Mouse (Mus musculus): ENCODE measurements around the gene Wasf2. TPM values are rescaled to one million over a fixed set of nuclear protein-coding genes. Genes with fewer than 3 reads are reported as not detected.

Gene Wasf2
- polyA plus RNA-seq, 1 experiment: 62.0 TPM

- Histone ChIP-seq H3ac (ENCODE audit: control insufficient read depth, insufficient read length) (no peak overlapping the region), H3K4me2 (ENCODE audit: low read depth) (no peak overlapping the region), H3K4me3 (no peak overlapping the region), H3K36me3 (ENCODE audit: control insufficient read depth, insufficient read depth) (no peaks in the 10 kb centered on the region), H3K27me3 (ENCODE audit: control insufficient read depth, insufficient read depth, insufficient read length) (no peaks in the 10 kb centered on the region), H3K79me2 (ENCODE audit: control insufficient read depth, insufficient read depth) (no peaks in the 10 kb centered on the region)
- TF ChIP-seq E2F4 (IDR thresholded peaks at IDR 0.05; ENCODE audit: insufficient read depth): no peak
- TF ChIP-seq SRF (IDR thresholded peaks at IDR 0.05; ENCODE audit: control insufficient read depth, insufficient read length, low read depth): no peak
- TF ChIP-seq TCF12 (IDR thresholded peaks at IDR 0.05; ENCODE audit: insufficient read depth, poor library complexity, severe bottlenecking): no peak
- TF ChIP-seq CEBPB (IDR thresholded peaks at IDR 0.05; ENCODE audit: insufficient read depth, poor library complexity, severe bottlenecking): no peak
- TF ChIP-seq USF1 (IDR thresholded peaks at IDR 0.05; ENCODE audit: low read depth): no peak
- TF ChIP-seq MYOG (IDR thresholded peaks at IDR 0.05; ENCODE audit: control insufficient read depth in 1 of 3, insufficient read depth in 1 of 3, insufficient read length in 2 of 3, low read depth in 2 of 3): no peak
- no peak for TF ChIP-seq TCF3 (IDR thresholded peaks at IDR 0.05; ENCODE audit: insufficient read length, low read depth)
- TF ChIP-seq POLR2A (IDR thresholded peaks at IDR 0.05; ENCODE audit: insufficient read length, low read depth): no peak
- TF ChIP-seq MYOD1 (IDR thresholded peaks at IDR 0.05; ENCODE audit: control insufficient read depth in 1 of 3, insufficient read length in 2 of 3, low read depth in 2 of 3): no peak
- no peak for TF ChIP-seq POLR2AphosphoS2 (IDR thresholded peaks at IDR 0.05; ENCODE audit: insufficient read length, low read depth)
- TF ChIP-seq REST (IDR thresholded peaks at IDR 0.05; ENCODE audit: insufficient read depth, insufficient read length): no peak
- TF ChIP-seq MAX (IDR thresholded peaks at IDR 0.05; ENCODE audit: low read depth): no peak
Measured at GRCm38 (mm10) chr4:133233285-133233976, 103.1 kb downstream of the Wasf2 start.

- no peak for TF ChIP-seq E2F4 (IDR thresholded peaks at IDR 0.05; ENCODE audit: insufficient read depth)
- no peak for TF ChIP-seq MYOG (IDR thresholded peaks at IDR 0.05; ENCODE audit: control insufficient read depth in 1 of 3, insufficient read depth in 1 of 3, insufficient read length in 2 of 3, low read depth in 2 of 3)
- no peak for TF ChIP-seq USF1 (IDR thresholded peaks at IDR 0.05; ENCODE audit: low read depth)
- no peak for TF ChIP-seq TCF12 (IDR thresholded peaks at IDR 0.05; ENCODE audit: insufficient read depth, poor library complexity, severe bottlenecking)
- no peak for TF ChIP-seq TCF3 (IDR thresholded peaks at IDR 0.05; ENCODE audit: insufficient read length, low read depth)
- no peak for TF ChIP-seq CEBPB (IDR thresholded peaks at IDR 0.05; ENCODE audit: insufficient read depth, poor library complexity, severe bottlenecking)
- TF ChIP-seq MYOD1 (IDR thresholded peaks at IDR 0.05; ENCODE audit: control insufficient read depth in 1 of 3, insufficient read length in 2 of 3, low read depth in 2 of 3): no peak
- TF ChIP-seq POLR2AphosphoS2 (IDR thresholded peaks at IDR 0.05; ENCODE audit: insufficient read length, low read depth): no peak
- TF ChIP-seq POLR2A (IDR thresholded peaks at IDR 0.05; ENCODE audit: insufficient read length, low read depth): no peak
- TF ChIP-seq REST (IDR thresholded peaks at IDR 0.05; ENCODE audit: insufficient read depth, insufficient read length): no peak
- no peak for TF ChIP-seq MAX (IDR thresholded peaks at IDR 0.05; ENCODE audit: low read depth)
- TF ChIP-seq SRF (IDR thresholded peaks at IDR 0.05; ENCODE audit: control insufficient read depth, insufficient read length, low read depth): no peak
- H3K4me2 ChIP-seq (ENCODE audit: low read depth): no peak overlapping the region
- H3ac ChIP-seq (ENCODE audit: control insufficient read depth, insufficient read length): no peak overlapping the region
- H3K4me3 ChIP-seq: no peak overlapping the region
- H3K36me3 ChIP-seq (ENCODE audit: control insufficient read depth, insufficient read depth): no peaks in the 10 kb centered on the region
- no peaks in the 10 kb centered on the region for H3K27me3 ChIP-seq (ENCODE audit: control insufficient read depth, insufficient read depth, insufficient read length)
- no peaks in the 10 kb centered on the region for H3K79me2 ChIP-seq (ENCODE audit: control insufficient read depth, insufficient read depth)
Measured at GRCm38 (mm10) chr4:133234771-133235170, 104.5 kb downstream of the Wasf2 start.

- Histone ChIP-seq H3K4me3 (no peak overlapping the region), H3K4me2 (ENCODE audit: low read depth) (no peak overlapping the region), H3K36me3 (ENCODE audit: control insufficient read depth, insufficient read depth) (no peaks in the 10 kb centered on the region), H3ac (ENCODE audit: control insufficient read depth, insufficient read length) (no peak overlapping the region), H3K27me3 (ENCODE audit: control insufficient read depth, insufficient read depth, insufficient read length) (no peaks in the 10 kb centered on the region), H3K79me2 (ENCODE audit: control insufficient read depth, insufficient read depth) (no peaks in the 10 kb centered on the region)
- TF ChIP-seq TCF3 (IDR thresholded peaks at IDR 0.05; ENCODE audit: insufficient read length, low read depth): no peak
- no peak for TF ChIP-seq POLR2A (IDR thresholded peaks at IDR 0.05; ENCODE audit: insufficient read length, low read depth)
- TF ChIP-seq SRF (IDR thresholded peaks at IDR 0.05; ENCODE audit: control insufficient read depth, insufficient read length, low read depth): no peak
- no peak for TF ChIP-seq MYOG (IDR thresholded peaks at IDR 0.05; ENCODE audit: control insufficient read depth in 1 of 3, insufficient read depth in 1 of 3, insufficient read length in 2 of 3, low read depth in 2 of 3)
- TF ChIP-seq USF1 (IDR thresholded peaks at IDR 0.05; ENCODE audit: low read depth): no peak
- no peak for TF ChIP-seq TCF12 (IDR thresholded peaks at IDR 0.05; ENCODE audit: insufficient read depth, poor library complexity, severe bottlenecking)
- TF ChIP-seq MAX (IDR thresholded peaks at IDR 0.05; ENCODE audit: low read depth): no peak
- no peak for TF ChIP-seq CEBPB (IDR thresholded peaks at IDR 0.05; ENCODE audit: insufficient read depth, poor library complexity, severe bottlenecking)
- no peak for TF ChIP-seq POLR2AphosphoS2 (IDR thresholded peaks at IDR 0.05; ENCODE audit: insufficient read length, low read depth)
- TF ChIP-seq MYOD1 (IDR thresholded peaks at IDR 0.05; ENCODE audit: control insufficient read depth in 1 of 3, insufficient read length in 2 of 3, low read depth in 2 of 3): no peak
- TF ChIP-seq E2F4 (IDR thresholded peaks at IDR 0.05; ENCODE audit: insufficient read depth): no peak
Measured at GRCm38 (mm10) chr4:133235415-133235814, 105.1 kb downstream of the Wasf2 start.

GRCm38 (mm10) chr4:133237911-133238310 is 107.6 kb downstream of the Wasf2 start:
- TF ChIP-seq E2F4 (IDR thresholded peaks at IDR 0.05; ENCODE audit: insufficient read depth): no peak
- no peak for TF ChIP-seq MYOD1 (IDR thresholded peaks at IDR 0.05; ENCODE audit: control insufficient read depth in 1 of 3, insufficient read length in 2 of 3, low read depth in 2 of 3)
- no peak for TF ChIP-seq CEBPB (IDR thresholded peaks at IDR 0.05; ENCODE audit: insufficient read depth, poor library complexity, severe bottlenecking)
- no peak for TF ChIP-seq TCF3 (IDR thresholded peaks at IDR 0.05; ENCODE audit: insufficient read length, low read depth)
- TF ChIP-seq SRF (IDR thresholded peaks at IDR 0.05; ENCODE audit: control insufficient read depth, insufficient read length, low read depth): no peak
- TF ChIP-seq TCF12 (IDR thresholded peaks at IDR 0.05; ENCODE audit: insufficient read depth, poor library complexity, severe bottlenecking): no peak
- no peak for TF ChIP-seq USF1 (IDR thresholded peaks at IDR 0.05; ENCODE audit: low read depth)
- no peak for TF ChIP-seq REST (IDR thresholded peaks at IDR 0.05; ENCODE audit: insufficient read depth, insufficient read length)
- no peak for TF ChIP-seq POLR2A (IDR thresholded peaks at IDR 0.05; ENCODE audit: insufficient read length, low read depth)
- TF ChIP-seq MYOG (IDR thresholded peaks at IDR 0.05; ENCODE audit: control insufficient read depth in 1 of 3, insufficient read depth in 1 of 3, insufficient read length in 2 of 3, low read depth in 2 of 3): no peak
- no peak for TF ChIP-seq POLR2AphosphoS2 (IDR thresholded peaks at IDR 0.05; ENCODE audit: insufficient read length, low read depth)
- TF ChIP-seq MAX (IDR thresholded peaks at IDR 0.05; ENCODE audit: low read depth): no peak

More at GRCm38 (mm10) chr4:133237911-133238310, 107.6 kb downstream of the Wasf2 start:
- H3K36me3 ChIP-seq (ENCODE audit: control insufficient read depth, insufficient read depth): no peaks in the 10 kb centered on the region
- no peaks in the 10 kb centered on the region for H3K27me3 ChIP-seq (ENCODE audit: control insufficient read depth, insufficient read depth, insufficient read length)
- H3K4me3 ChIP-seq: no peak overlapping the region
- H3K4me2 ChIP-seq (ENCODE audit: low read depth): no peak overlapping the region
- H3K79me2 ChIP-seq (ENCODE audit: control insufficient read depth, insufficient read depth): no peaks in the 10 kb centered on the region
- no peak overlapping the region for H3ac ChIP-seq (ENCODE audit: control insufficient read depth, insufficient read length)

Data from myocyte (in vitro differentiated cells).